Mouse (Mus musculus) thymus, adult 2 months (tissue): ENCODE data around the gene Zbtb38.

Source experiments
- CTCF ChIP-seq: fragments of 200-500 bp; IDR thresholded peaks from 2 replicates; pipeline ENCODE4 v1.5.1; 2012; ENCODE audit warnings: mild to moderate bottlenecking, control low read depth, low read length, moderate library complexity, borderline replicate concordance; ENCODE audit not compliant: control insufficient read depth, poor library complexity, insufficient read depth; ENCODE audit errors: extremely low read depth
- POLR2A ChIP-seq: fragments of 200-500 bp; IDR thresholded peaks from 2 replicates; pipeline ENCODE4 v1.6.1; 2012; ENCODE audit warnings: mild to moderate bottlenecking, low read length, control low read depth, moderate library complexity; ENCODE audit not compliant: control insufficient read depth, poor library complexity, insufficient read depth; ENCODE audit errors: extremely low read depth

DNA sequence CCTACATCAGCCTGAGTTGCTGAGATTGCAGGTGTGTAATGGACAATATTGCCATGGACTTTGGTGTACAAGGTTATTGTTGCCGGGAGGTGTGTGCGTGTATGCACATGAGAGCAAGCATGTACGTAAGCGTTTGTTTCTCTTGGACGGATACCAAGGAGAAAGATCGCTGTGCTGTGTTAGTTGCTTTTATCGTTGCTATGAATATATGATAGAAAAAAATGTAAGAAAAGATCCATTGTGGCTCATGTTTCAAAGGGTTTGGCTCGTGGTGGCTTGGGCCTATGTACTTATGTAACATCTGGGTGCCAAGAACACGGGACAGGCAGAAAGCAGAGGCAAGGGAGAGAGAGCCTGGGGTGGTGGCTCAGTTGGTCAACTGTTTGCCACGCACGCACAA is 3.1 kb upstream of the Zbtb38 start:
- TF ChIP-seq CTCF (no peak), POLR2A (no peak)
